Mouse (Mus musculus) brain, embryonic 14.5 days (tissue): ENCODE measurements around the gene Cdca3. TPM values are rescaled to one million over a fixed set of nuclear protein-coding genes. Genes with fewer than 3 reads are reported as not detected.
"Not testable (repeated sequence)": the region's sequence is repeated elsewhere in the genome, so short reads cannot be mapped to it uniquely, and the experiment has no call there.

ENCODE experiments used
- DNase-seq: peaks from one replicate; pipeline ENCODE4 v3.0.0-alpha.2; 2011; ENCODE audit warnings: low read depth
- CTCF ChIP-seq: fragments of 200-500 bp; IDR thresholded peaks from 2 replicates; pipeline ENCODE4 v1.5.1; 2012; ENCODE audit warnings: inconsistent platforms, mild to moderate bottlenecking, moderate library complexity, borderline replicate concordance; ENCODE audit not compliant: insufficient read depth, insufficient read length; ENCODE audit errors: extremely low read depth
- POLR2A ChIP-seq: fragments of 200-500 bp; IDR thresholded peaks from 2 replicates; pipeline ENCODE4 v1.6.1; 2012; ENCODE audit warnings: mild to moderate bottlenecking, inconsistent platforms, borderline replicate concordance; ENCODE audit not compliant: poor library complexity, insufficient read depth, insufficient read length, severe bottlenecking; ENCODE audit errors: extremely low read depth
- polyA plus RNA-seq: library from polyadenylated mRNA; depleted of rRNA; stranded (reverse); fragments of >200 nt; gene quantifications from 2 replicates; pipeline ENCODE4 v1.2.3, GENCODE M21; 2012; rRNA removed

The Cdca3 gene
- 49.5 and 122 TPM in 2 replicates for polyA plus RNA-seq

GRCm38 (mm10) chr6:124828868-124829798 is at the start of gene Cdca3, which contains the start of gene Usp5:
Gene Cdca3, plus strand, starts transcription at chr6:124829547.
Gene Usp5, minus strand, starts transcription at chr6:124829484.
- TF ChIP-seq POLR2A (peak; percentile 84; the same call in 1 of the 2 replicates), CTCF (0 out of 2 replicates have a peak, but pooled peaks have one; percentile 8)

GRCm38 (mm10) chr6:124779984-124780416 is 49.3 kb upstream of the Cdca3 start:
- TF ChIP-seq POLR2A (no peak), CTCF (0 out of 2 replicates have a peak, but pooled peaks have one; percentile 11)
- DNase-seq = no peak

More at GRCm38 (mm10) chr6:124828868-124829798, at the start of gene Cdca3, which contains the start of gene Usp5:
- DNase-seq = peak; percentile 100

GRCm38 (mm10) chr6:124780917-124781316 is 48.4 kb upstream of the Cdca3 start:
- TF ChIP-seq CTCF = no peak
- no peak for TF ChIP-seq POLR2A
- DNase-seq = no peak

- TF ChIP-seq POLR2A (no peak), CTCF (no peak)
- peak; percentile 43 for DNase-seq
Measured at GRCm38 (mm10) chr6:124782436-124782835, 46.9 kb upstream of the Cdca3 start.

- DNase-seq = no peak
- no peak for TF ChIP-seq CTCF
- no peak for TF ChIP-seq POLR2A
Measured at GRCm38 (mm10) chr6:124786756-124787420, 42.5 kb upstream of the Cdca3 start.

- DNase-seq = no peak
- TF ChIP-seq POLR2A (no peak), CTCF (no peak)
Measured at GRCm38 (mm10) chr6:124787722-124788121, 41.6 kb upstream of the Cdca3 start.

- DNase-seq = no peak
- no peak for TF ChIP-seq POLR2A
- TF ChIP-seq CTCF = no peak
Measured at GRCm38 (mm10) chr6:124789519-124789918, 39.8 kb upstream of the Cdca3 start.

- no peak for DNase-seq
- TF ChIP-seq POLR2A = no peak
- TF ChIP-seq CTCF = no peak
Measured at GRCm38 (mm10) chr6:124790121-124790520, 39.2 kb upstream of the Cdca3 start.

GRCm38 (mm10) chr6:124791911-124792310 is 37.4 kb upstream of the Cdca3 start:
- TF ChIP-seq POLR2A (no peak), CTCF (no peak)

GRCm38 (mm10) chr6:124795781-124796180 is 33.6 kb upstream of the Cdca3 start:
- TF ChIP-seq POLR2A (no peak), CTCF (no peak)
- DNase-seq = no peak

More at GRCm38 (mm10) chr6:124791911-124792310, 37.4 kb upstream of the Cdca3 start:
- DNase-seq = no peak

- TF ChIP-seq POLR2A (no peak), CTCF (no peak)
- DNase-seq = no peak
Measured at GRCm38 (mm10) chr6:124796200-124796599, 33.1 kb upstream of the Cdca3 start.

GRCm38 (mm10) chr6:124802400-124802799 is 26.9 kb upstream of the Cdca3 start:
- not testable (repeated sequence) for DNase-seq
